Comparison of ENCODE assay signal across 22 mouse cellular contexts in the genomic region with DNA sequence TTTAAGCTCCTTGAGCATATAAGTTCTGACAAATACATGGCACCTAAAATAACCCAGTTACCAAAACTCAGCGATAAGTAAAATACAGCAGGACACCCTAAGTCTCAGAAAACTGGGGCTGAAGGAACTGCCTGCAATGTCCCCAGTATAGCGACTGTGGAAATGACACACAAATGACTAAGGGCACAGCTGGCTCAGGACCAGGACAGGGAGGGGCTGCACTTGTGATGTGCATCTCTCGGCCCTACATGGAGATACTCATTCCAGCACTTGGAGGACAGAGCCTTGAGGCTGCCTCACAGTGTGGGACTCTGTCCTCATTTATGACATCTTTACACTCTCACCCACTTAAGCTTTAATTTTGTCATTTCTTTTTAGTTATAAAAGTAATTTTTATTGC.
DNase-seq lines count a peak whose midpoint lies in the region; ATAC-seq and TF ChIP-seq lines count a peak whose summit lies in the region.
"Had no signal": no experiment of that assay in that cellular context is flagged by ENCODE, and none has a peak within 500 bp of the region (broad histone marks: within the 10 kb centered on the region; RNA-seq: fewer than 3 reads in every experiment).

No protein-coding gene starts in this region.

- no peaks in the 10 kb centered on the region for H3K79me2 ChIP-seq in MEL (ENCODE audit: control insufficient read depth, insufficient read depth, low read length, poor library complexity)

- DNase-seq in frontal cortex, postnatal 14 days (ENCODE audit: low spot score in 2 of 2), result no peak
- DNase-seq in 3134 (ENCODE audit: extremely low read depth, insufficient read length, low spot score) (peak; percentile 34), MEL (ENCODE audit: low read depth, low spot score) (peak; percentile 33)
- no peak for DNase-seq in spleen, adult 18-20 months
- no peak for DNase-seq in thymus, postnatal 14 days
- DNase-seq: B cell, adult 2 months; cerebellum, adult 11-12 months; cerebellum, adult 9-10 months; cerebellum, postnatal 25 days; gastrocnemius, postnatal 14 days; heart, adult 2 months; heart, postnatal 36 days; kidney, adult 2 months had no signal

- H3K4me2 ChIP-seq in heart, embryonic 16.5 days (ENCODE audit: low read depth, low read length), result no peak overlapping the region
- H3K4me2 ChIP-seq in heart, embryonic 11.5 days, result no peak overlapping the region
- H3K4me2 ChIP-seq: embryonic facial prominence, embryonic 12.5 days; forebrain, embryonic 15.5 days; hindbrain, embryonic 15.5 days had no signal

- H3K4me1 ChIP-seq in heart, embryonic 16.5 days (ENCODE audit: control insufficient read depth, insufficient read depth, low read length), result peaks cover 50% of the 10 kb centered on the region
- H3K4me1 ChIP-seq in heart, embryonic 11.5 days (ENCODE audit: control insufficient read depth, insufficient read depth, low read length), result peaks cover 38% of the 10 kb centered on the region
- peaks cover 14 to 16% of the 10 kb centered on the region in 2 experiments for H3K4me1 ChIP-seq in MEL (ENCODE audit: control insufficient read depth in 1 of 2, insufficient read depth in 2 of 2, low read length in 2 of 2)
- H3K4me1 ChIP-seq: hindbrain, embryonic 15.5 days had no signal

- no peak overlapping the region for H3K4me3 ChIP-seq in heart, embryonic 16.5 days (ENCODE audit: low read length)
- H3K4me3 ChIP-seq in heart, embryonic 11.5 days (ENCODE audit: low read depth, low read length), result no peak overlapping the region
- H3K4me3 ChIP-seq in MEL (ENCODE audit: control insufficient read depth in 1 of 2, insufficient read depth in 1 of 2, low read depth in 2 of 2, low read length in 2 of 2), result no peak overlapping the region
- H3K4me3 ChIP-seq: embryonic facial prominence, embryonic 12.5 days; forebrain, embryonic 15.5 days; heart, adult 2 months; hindbrain, embryonic 15.5 days had no signal

- TF ChIP-seq RAD21 in MEL (IDR thresholded peaks at IDR 0.05; ENCODE audit: low read depth, low read length), result no peak

- H3K27me3 ChIP-seq in heart, embryonic 16.5 days (ENCODE audit: control insufficient read depth, insufficient read depth, low read length), result no peaks in the 10 kb centered on the region
- no peaks in the 10 kb centered on the region for H3K27me3 ChIP-seq in heart, embryonic 11.5 days (ENCODE audit: control insufficient read depth, insufficient read depth, low read length)
- H3K27me3 ChIP-seq in MEL (ENCODE audit: control insufficient read depth in 1 of 2, insufficient read depth in 2 of 2, low read length in 2 of 2), result no peaks in the 10 kb centered on the region
- H3K27me3 ChIP-seq: embryonic facial prominence, embryonic 12.5 days; forebrain, embryonic 15.5 days; hindbrain, embryonic 15.5 days had no signal

- TF ChIP-seq POLR2A in MEL (IDR thresholded peaks at IDR 0.05; ENCODE audit: control insufficient read depth in 1 of 2, insufficient read depth in 1 of 2, low read depth in 1 of 2, low read length in 2 of 2, poor library complexity in 1 of 2), result no peak

- no peak overlapping the region for H3K27ac ChIP-seq in heart, embryonic 16.5 days (ENCODE audit: low read length)
- H3K27ac ChIP-seq in heart, embryonic 11.5 days (ENCODE audit: low read depth, low read length), result no peak overlapping the region
- no peak overlapping the region for H3K27ac ChIP-seq in MEL (ENCODE audit: control insufficient read depth, low read depth, low read length)
- H3K27ac ChIP-seq: embryonic facial prominence, embryonic 12.5 days; forebrain, embryonic 15.5 days; heart, adult 2 months; hindbrain, embryonic 15.5 days had no signal

- no peak for TF ChIP-seq EP300 in MEL (IDR thresholded peaks at IDR 0.05; ENCODE audit: low read depth in 1 of 2, low read length in 2 of 2)

- 49% methylated on average over 3 of the region's 3 CpGs for WGBS in heart, embryonic 16.5 days
- WGBS in heart, embryonic 11.5 days (ENCODE audit: insufficient replicate concordance), result 56% methylated on average over 3 of the region's 3 CpGs

- no peak for TF ChIP-seq CTCF in MEL (IDR thresholded peaks at IDR 0.05 in 2 of 3, conservative IDR thresholded peaks at IDR 0.05 in 1 of 3; ENCODE audit: control insufficient read depth in 1 of 3, insufficient read depth in 1 of 3, low read depth in 2 of 3, low read length in 3 of 3, poor library complexity in 1 of 3, severe bottlenecking in 1 of 3)

- 0 out of 2 replicates have a peak, but pooled peaks cover 2% of the 10 kb centered on the region for H3K9me3 ChIP-seq in heart, embryonic 16.5 days (replicated peaks; ENCODE audit: control insufficient read depth, low read length)
- H3K9me3 ChIP-seq in heart, embryonic 11.5 days (replicated peaks; ENCODE audit: control insufficient read depth, low read length), result no peaks in the 10 kb centered on the region
- no peaks in the 10 kb centered on the region for H3K9me3 ChIP-seq in MEL (replicated peaks; ENCODE audit: insufficient read depth, low read length)
- H3K9me3 ChIP-seq: forebrain, embryonic 15.5 days; hindbrain, embryonic 15.5 days had no signal

- H3K36me3 ChIP-seq in heart, embryonic 16.5 days (ENCODE audit: control insufficient read depth, insufficient read depth), result 0 out of 2 replicates have a peak, but pooled peaks cover 2% of the 10 kb centered on the region
- no peaks in the 10 kb centered on the region for H3K36me3 ChIP-seq in heart, embryonic 11.5 days (ENCODE audit: control insufficient read depth, insufficient read depth, low read length)
- H3K36me3 ChIP-seq in MEL (ENCODE audit: control insufficient read depth in 1 of 2, insufficient read depth in 2 of 2, low read length in 2 of 2), result peaks cover 0 to 16% of the 10 kb centered on the region in 2 experiments; a peak in 2 of 4 replicates
- H3K36me3 ChIP-seq: embryonic facial prominence, embryonic 12.5 days; forebrain, embryonic 15.5 days; G1E; hindbrain, embryonic 15.5 days had no signal

- ATAC-seq in frontal cortex, adult (ENCODE audit: low TSS enrichment), result peak; percentile 11; the same call in 1 of the 2 replicates
- no peak for ATAC-seq in heart, embryonic 16.5 days (replicated peaks; ENCODE audit: extremely low read depth, insufficient read depth, low FRiP score)
- no peak for ATAC-seq in heart, embryonic 11.5 days (replicated peaks; ENCODE audit: insufficient number of reproducible peaks, low FRiP score, low TSS enrichment)
- ATAC-seq: CD4-positive, CD25-positive, alpha-beta regulatory T cell, adult 4 months; forebrain, embryonic 15.5 days; intestine, embryonic 16.5 days had no signal

- peak overlapping the region; percentile 21; the same call in 1 of the 2 replicates for H3K9ac ChIP-seq in heart, embryonic 16.5 days (ENCODE audit: low read length)
- no peak overlapping the region for H3K9ac ChIP-seq in heart, embryonic 11.5 days (ENCODE audit: low read depth, low read length)
- H3K9ac ChIP-seq in MEL (ENCODE audit: control insufficient read depth, low read depth, low read length, poor library complexity, severe bottlenecking), result no peak overlapping the region
- H3K9ac ChIP-seq: embryonic facial prominence, embryonic 12.5 days; forebrain, embryonic 15.5 days; hindbrain, embryonic 15.5 days had no signal

TF ChIP-seq in MEL, 35 proteins besides CTCF, POLR2A, EP300 and RAD21:
- no peak for TF ChIP-seq E2F4 (IDR thresholded peaks at IDR 0.05; ENCODE audit: borderline replicate concordance, low read depth, low read length)
- no peak for TF ChIP-seq MAFK (IDR thresholded peaks at IDR 0.05; ENCODE audit: borderline replicate concordance, low read depth, low read length)
- no peak for TF ChIP-seq SMC3 (IDR thresholded peaks at IDR 0.05; ENCODE audit: low read depth, low read length)
- no peak for TF ChIP-seq NRF1 (IDR thresholded peaks at IDR 0.05; ENCODE audit: insufficient read depth, low read depth, low read length, poor library complexity, severe bottlenecking)
- TF ChIP-seq POLR2AphosphoS5 (IDR thresholded peaks at IDR 0.05; ENCODE audit: borderline replicate concordance, low read depth, low read length), result no peak
- no peak for TF ChIP-seq KAT2A (conservative IDR thresholded peaks at IDR 0.05; ENCODE audit: low read depth, low read length)
- TF ChIP-seq GATA1 (IDR thresholded peaks at IDR 0.05; ENCODE audit: low read depth, low read length), result no peak
- no peak for TF ChIP-seq MYC (IDR thresholded peaks at IDR 0.05; ENCODE audit: low read depth, low read length)
- no peak for TF ChIP-seq MXI1 (IDR thresholded peaks at IDR 0.05; ENCODE audit: low read depth, low read length)
- TF ChIP-seq JUND (IDR thresholded peaks at IDR 0.05; ENCODE audit: low read depth, low read length), result no peak

Comparison
In these comparisons a context has a peak if more than half of its experiments do, and no peak if none do; other contexts are left out.
1. DNase-seq: peak in 3134 (single experiment) and MEL (single experiment); none in frontal cortex, postnatal 14 days (0 of 2), spleen, adult 18-20 months (0 of 2) and thymus, postnatal 14 days (single experiment).